Mouse (Mus musculus): Measurements from ENCODE around the gene Nup155. TPM values are rescaled to one million over a fixed set of nuclear protein-coding genes. Genes with fewer than 3 reads are reported as not detected.
A peak's percentile ranks its signal among the peaks of the same experiment; 100 is the strongest.

Nup155 gene
- polyA plus RNA-seq, 1 experiment from 2014 or later: 7.2 TPM

DNA sequence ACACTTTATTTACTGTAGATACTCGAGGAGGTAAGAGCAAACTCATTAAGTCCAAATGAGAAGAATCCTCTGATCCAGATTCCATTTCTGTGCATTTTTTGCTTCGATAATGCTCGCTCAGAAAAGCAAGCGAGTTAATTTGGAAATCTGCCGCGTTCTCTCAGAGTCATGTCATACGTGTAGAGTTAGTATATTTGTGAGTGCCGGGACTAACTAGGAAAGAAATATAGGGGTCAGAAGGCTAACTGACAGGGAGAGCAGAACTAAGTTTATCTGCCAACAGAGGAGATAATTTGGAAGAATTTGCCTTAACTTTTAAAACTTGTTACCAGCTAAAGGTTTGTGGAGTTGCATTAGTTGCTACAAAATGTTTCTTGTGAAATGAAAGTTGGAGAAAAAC is 709 bp downstream of the Nup155 start:
- no peak for DNase-seq (ENCODE audit: low spot score)
- Histone ChIP-seq H3K4me3 (replicated peaks; ENCODE audit: low read depth, low read length) (peak overlapping the region; percentile 94), H3K4me1 (replicated peaks; ENCODE audit: insufficient read depth, low read length) (peaks cover 5% of the 10 kb centered on the region), H3K9ac (ENCODE audit: low read depth, low read length) (peak overlapping the region; percentile 85), H3K4me2 (ENCODE audit: low read length) (peak overlapping the region; percentile 86), H3K27ac (peak overlapping the region; percentile 66; the same call in 1 of the 2 replicates), H3K9me3 (replicated peaks; ENCODE audit: low read length) (no peaks in the 10 kb centered on the region), H3K27me3 (ENCODE audit: insufficient read depth, low read length) (no peaks in the 10 kb centered on the region), H3K36me3 (ENCODE audit: insufficient read depth, low read length) (peaks cover 6% of the 10 kb centered on the region; the same call in 1 of the 2 replicates)
- WGBS: 1% methylated on average over 8 of the region's 8 CpGs
- TF ChIP-seq CTCF (IDR thresholded peaks at IDR 0.05; ENCODE audit: low read depth): no peak
- no peak for ATAC-seq (replicated peaks; ENCODE audit: low FRiP score, low read depth)

GRCm38 (mm10) chr15:8129281-8129680 is 20.2 kb downstream of the Nup155 start:
- no peak overlapping the region for H3K4me3 ChIP-seq (replicated peaks; ENCODE audit: low read depth, low read length)
- H3K27me3 ChIP-seq (ENCODE audit: insufficient read depth, low read length): no peaks in the 10 kb centered on the region
- no peak overlapping the region for H3K4me2 ChIP-seq (ENCODE audit: low read length)
- H3K4me1 ChIP-seq (replicated peaks; ENCODE audit: insufficient read depth, low read length): no peaks in the 10 kb centered on the region
- no peaks in the 10 kb centered on the region for H3K9me3 ChIP-seq (replicated peaks; ENCODE audit: low read length)
- no peak overlapping the region for H3K9ac ChIP-seq (ENCODE audit: low read depth, low read length)
- DNase-seq (ENCODE audit: low spot score) (no peak), ATAC-seq (replicated peaks; ENCODE audit: low FRiP score, low read depth) (no peak)
- TF ChIP-seq CTCF (IDR thresholded peaks at IDR 0.05; ENCODE audit: low read depth): peak; percentile 31
- 60% methylated on average over 1 of the region's 1 CpGs for WGBS
- H3K36me3 ChIP-seq (ENCODE audit: insufficient read depth, low read length): peaks cover 64% of the 10 kb centered on the region
- H3K27ac ChIP-seq: no peak overlapping the region

- Histone ChIP-seq H3K27me3 (ENCODE audit: insufficient read depth, low read length) (no peaks in the 10 kb centered on the region), H3K27ac (no peak overlapping the region), H3K9ac (ENCODE audit: low read depth, low read length) (no peak overlapping the region), H3K36me3 (ENCODE audit: insufficient read depth, low read length) (peaks cover 76% of the 10 kb centered on the region), H3K4me2 (ENCODE audit: low read length) (no peak overlapping the region), H3K9me3 (replicated peaks; ENCODE audit: low read length) (no peaks in the 10 kb centered on the region), H3K4me3 (replicated peaks; ENCODE audit: low read depth, low read length) (no peak overlapping the region), H3K4me1 (replicated peaks; ENCODE audit: insufficient read depth, low read length) (no peaks in the 10 kb centered on the region)
- no peak for ATAC-seq (replicated peaks; ENCODE audit: low FRiP score, low read depth)
- 94% methylated on average over 3 of the region's 3 CpGs for WGBS
- no peak for DNase-seq (ENCODE audit: low spot score)
- no peak for TF ChIP-seq CTCF (IDR thresholded peaks at IDR 0.05; ENCODE audit: low read depth)
Observed at GRCm38 (mm10) chr15:8131268-8131667, 22.2 kb downstream of the Nup155 start.

- ATAC-seq (replicated peaks; ENCODE audit: low FRiP score, low read depth): no peak
- no peak for TF ChIP-seq CTCF (IDR thresholded peaks at IDR 0.05; ENCODE audit: low read depth)
- DNase-seq (ENCODE audit: low spot score): no peak
- H3K36me3 ChIP-seq (ENCODE audit: insufficient read depth, low read length): peaks cover 76% of the 10 kb centered on the region
- H3K9me3 ChIP-seq (replicated peaks; ENCODE audit: low read length): no peaks in the 10 kb centered on the region
- H3K4me1 ChIP-seq (replicated peaks; ENCODE audit: insufficient read depth, low read length): no peaks in the 10 kb centered on the region
- no peak overlapping the region for H3K4me3 ChIP-seq (replicated peaks; ENCODE audit: low read depth, low read length)
- H3K27me3 ChIP-seq (ENCODE audit: insufficient read depth, low read length): no peaks in the 10 kb centered on the region
- H3K4me2 ChIP-seq (ENCODE audit: low read length): no peak overlapping the region
- H3K27ac ChIP-seq: no peak overlapping the region
- H3K9ac ChIP-seq (ENCODE audit: low read depth, low read length): no peak overlapping the region
Observed at GRCm38 (mm10) chr15:8131761-8132160, 22.7 kb downstream of the Nup155 start.

GRCm38 (mm10) chr15:8135606-8136005 is 26.5 kb downstream of the Nup155 start:
- no peaks in the 10 kb centered on the region for H3K9me3 ChIP-seq (replicated peaks; ENCODE audit: low read length)
- no peak overlapping the region for H3K27ac ChIP-seq
- no peak overlapping the region for H3K4me2 ChIP-seq (ENCODE audit: low read length)
- peaks cover 65% of the 10 kb centered on the region for H3K36me3 ChIP-seq (ENCODE audit: insufficient read depth, low read length)
- WGBS: 90% methylated on average over 5 of the region's 5 CpGs
- H3K9ac ChIP-seq (ENCODE audit: low read depth, low read length): no peak overlapping the region
- TF ChIP-seq CTCF (IDR thresholded peaks at IDR 0.05; ENCODE audit: low read depth): no peak
- no peaks in the 10 kb centered on the region for H3K27me3 ChIP-seq (ENCODE audit: insufficient read depth, low read length)
- H3K4me1 ChIP-seq (replicated peaks; ENCODE audit: insufficient read depth, low read length): no peaks in the 10 kb centered on the region
- ATAC-seq (replicated peaks; ENCODE audit: low FRiP score, low read depth) (no peak), DNase-seq (ENCODE audit: low spot score) (no peak)
- no peak overlapping the region for H3K4me3 ChIP-seq (replicated peaks; ENCODE audit: low read depth, low read length)

DNA sequence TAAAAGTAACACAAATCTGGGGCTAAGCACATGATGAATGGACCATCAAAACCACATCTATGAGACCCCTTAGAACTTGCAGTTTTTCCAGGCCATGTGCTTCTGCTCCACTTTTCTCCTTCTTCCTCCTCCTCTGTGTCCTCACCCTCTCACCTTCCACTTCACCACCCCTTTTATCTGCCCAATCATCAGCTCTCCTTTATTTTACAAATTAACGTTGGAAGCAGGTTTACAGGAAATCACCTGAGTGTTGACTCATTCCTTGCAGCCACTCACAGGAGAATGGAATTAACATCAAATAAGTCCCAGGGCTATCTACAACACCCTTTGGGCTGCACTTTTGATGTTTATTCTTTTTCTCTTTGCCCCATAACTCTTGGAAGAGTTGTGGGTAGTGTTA is 52.8 kb downstream of the Nup155 start:
- no peaks in the 10 kb centered on the region for H3K27me3 ChIP-seq (ENCODE audit: insufficient read depth, low read length)
- TF ChIP-seq CTCF (IDR thresholded peaks at IDR 0.05; ENCODE audit: low read depth): no peak
- peaks cover 20% of the 10 kb centered on the region for H3K36me3 ChIP-seq (ENCODE audit: insufficient read depth, low read length)
- DNase-seq (ENCODE audit: low spot score) (no peak), ATAC-seq (replicated peaks; ENCODE audit: low FRiP score, low read depth) (no peak)
- H3K4me2 ChIP-seq (ENCODE audit: low read length): no peak overlapping the region
- H3K27ac ChIP-seq: no peak overlapping the region
- no peak overlapping the region for H3K9ac ChIP-seq (ENCODE audit: low read depth, low read length)
- no peaks in the 10 kb centered on the region for H3K4me1 ChIP-seq (replicated peaks; ENCODE audit: insufficient read depth, low read length)
- no peaks in the 10 kb centered on the region for H3K9me3 ChIP-seq (replicated peaks; ENCODE audit: low read length)
- H3K4me3 ChIP-seq (replicated peaks; ENCODE audit: low read depth, low read length): no peak overlapping the region
- WGBS: 76% methylated on average over 1 of the region's 1 CpGs

DNA sequence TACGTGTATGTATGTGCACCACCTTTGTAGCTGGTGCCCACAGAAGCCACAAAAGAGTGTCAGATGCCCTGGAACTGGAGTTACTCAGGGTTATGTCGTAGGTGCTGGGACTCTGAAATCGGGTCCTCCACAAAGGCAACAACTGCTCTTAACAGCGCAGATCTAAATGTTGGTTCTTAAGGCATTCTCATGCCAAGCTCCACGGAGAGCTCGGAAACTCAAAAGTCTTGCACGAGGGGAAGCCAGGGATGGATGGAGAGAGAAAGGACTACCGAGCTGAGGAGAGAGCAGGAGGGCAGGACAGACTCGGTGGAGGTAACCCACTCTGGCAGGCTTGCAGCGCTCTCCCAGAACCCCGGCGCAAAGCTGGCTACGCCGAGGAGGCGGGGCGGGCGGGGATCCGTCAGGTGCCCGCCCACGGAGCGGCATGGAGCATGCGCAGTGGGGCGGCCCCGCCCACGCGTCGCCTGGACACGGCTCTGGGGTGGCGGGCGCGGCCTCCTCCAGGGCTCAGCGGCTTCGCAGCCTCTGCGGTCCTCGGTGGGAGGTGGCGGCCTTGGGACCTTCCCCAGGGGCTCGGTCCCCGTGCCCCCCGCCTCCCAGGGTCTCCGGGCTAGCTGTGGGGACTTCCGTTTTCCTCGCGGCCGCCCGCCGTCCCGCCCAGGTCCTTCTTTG is 59.7 kb downstream of the Nup155 start, which contains the start of gene Cplane1:
Gene Cplane1 (plus strand): TSS at position 516 of the 675 bp plus-strand sequence.
- DNase-seq (ENCODE audit: low spot score): peak; percentile 95
- TF ChIP-seq CTCF (IDR thresholded peaks at IDR 0.05; ENCODE audit: low read depth): no peak
- H3K9me3 ChIP-seq (replicated peaks; ENCODE audit: low read length): no peaks in the 10 kb centered on the region
- peaks cover 8% of the 10 kb centered on the region; the same call in 1 of the 2 replicates for H3K36me3 ChIP-seq (ENCODE audit: insufficient read depth, low read length)
- peak within 1 kb of the TSS; percentile 74 for H3K4me2 ChIP-seq (ENCODE audit: low read length)
- WGBS: 2% methylated on average over 35 of the region's 47 CpGs
- H3K27ac ChIP-seq: peak within 1 kb of the TSS; percentile 55
- H3K4me1 ChIP-seq (replicated peaks; ENCODE audit: insufficient read depth, low read length): no peaks in the 10 kb centered on the region
- no peaks in the 10 kb centered on the region for H3K27me3 ChIP-seq (ENCODE audit: insufficient read depth, low read length)
- peak; percentile 98 for ATAC-seq (replicated peaks; ENCODE audit: low FRiP score, low read depth)
- peak within 1 kb of the TSS; percentile 85 for H3K4me3 ChIP-seq (replicated peaks; ENCODE audit: low read depth, low read length)
- peak within 1 kb of the TSS; percentile 84 for H3K9ac ChIP-seq (ENCODE audit: low read depth, low read length)
